Mouse (Mus musculus): ENCODE data around the gene Mtr.

GRCm38 (mm10) chr13:12263996-12264395 lies 6.1 kb upstream of the Mtr start:
- TF ChIP-seq CTCF (IDR thresholded peaks at IDR 0.05; ENCODE audit: control insufficient read depth, insufficient read depth, insufficient replicate concordance, low read depth, low read length) = no peak
- no peak for TF ChIP-seq POLR2A (IDR thresholded peaks at IDR 0.05; ENCODE audit: control insufficient read depth, low read depth, low read length)

Measured in testis, adult 2 months (tissue).